Mouse (Mus musculus): ENCODE data around the gene A930033H14Rik.

Gene A930033H14Rik

GRCm38 (mm10) chr10:69212542-69213440 is at the start of gene A930033H14Rik:
TSS of gene A930033H14Rik (minus strand) at chr10:69213098.
- DNase-seq: peak; percentile 90

- peak; percentile 55 for DNase-seq
Measured at GRCm38 (mm10) chr10:69259929-69260328, 47.0 kb upstream of the A930033H14Rik start.

GRCm38 (mm10) chr10:69259161-69259560 is 46.3 kb upstream of the A930033H14Rik start:
- DNase-seq: no peak

GRCm38 (mm10) chr10:69258588-69258987 is 45.7 kb upstream of the A930033H14Rik start:
- DNase-seq: peak; percentile 84

- DNase-seq: no peak
Measured at GRCm38 (mm10) chr10:69257592-69258133, 44.8 kb upstream of the A930033H14Rik start.

DNA sequence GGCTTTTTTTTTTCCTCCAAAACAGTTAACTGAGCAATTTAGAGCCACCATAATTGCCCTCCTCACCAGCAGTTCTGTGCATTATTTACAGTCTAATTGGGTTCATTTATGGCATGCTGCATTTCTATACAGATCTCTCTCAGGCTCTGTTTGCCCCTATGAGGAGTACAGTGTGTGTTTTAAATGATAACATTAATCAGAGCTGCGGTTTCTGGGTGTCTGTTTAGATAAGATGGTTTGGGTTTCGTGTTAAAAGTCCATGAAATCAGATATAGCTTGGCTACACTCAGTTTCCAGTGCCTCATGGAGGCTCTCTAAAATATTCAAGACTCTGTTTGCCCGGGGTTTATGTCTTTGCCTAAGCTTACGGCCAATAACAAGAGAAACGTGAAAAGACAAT is 42.7 kb upstream of the A930033H14Rik start:
- DNase-seq: no peak

- DNase-seq: peak; percentile 89
Measured at GRCm38 (mm10) chr10:69254390-69254847, 41.5 kb upstream of the A930033H14Rik start.

DNA sequence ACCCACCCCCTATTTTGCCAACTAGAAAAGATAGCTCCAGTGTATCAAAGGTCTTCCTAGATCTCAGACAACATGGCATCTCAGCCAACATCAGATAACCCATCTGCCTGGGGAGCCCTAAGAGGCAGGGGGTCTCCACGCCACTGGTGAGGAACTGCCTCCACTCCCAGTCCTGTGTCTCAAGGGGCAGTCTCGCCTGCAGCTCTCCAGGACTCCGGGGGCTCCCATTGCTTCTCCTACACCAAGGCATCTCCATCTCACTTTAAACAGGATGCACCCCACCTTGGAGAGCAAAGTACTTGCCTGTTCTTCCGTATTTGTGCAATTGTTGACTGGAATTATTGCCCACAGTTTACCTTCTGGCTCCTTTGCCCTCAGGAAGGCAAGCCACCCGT is 40.8 kb upstream of the A930033H14Rik start:
- no peak for DNase-seq

DNA sequence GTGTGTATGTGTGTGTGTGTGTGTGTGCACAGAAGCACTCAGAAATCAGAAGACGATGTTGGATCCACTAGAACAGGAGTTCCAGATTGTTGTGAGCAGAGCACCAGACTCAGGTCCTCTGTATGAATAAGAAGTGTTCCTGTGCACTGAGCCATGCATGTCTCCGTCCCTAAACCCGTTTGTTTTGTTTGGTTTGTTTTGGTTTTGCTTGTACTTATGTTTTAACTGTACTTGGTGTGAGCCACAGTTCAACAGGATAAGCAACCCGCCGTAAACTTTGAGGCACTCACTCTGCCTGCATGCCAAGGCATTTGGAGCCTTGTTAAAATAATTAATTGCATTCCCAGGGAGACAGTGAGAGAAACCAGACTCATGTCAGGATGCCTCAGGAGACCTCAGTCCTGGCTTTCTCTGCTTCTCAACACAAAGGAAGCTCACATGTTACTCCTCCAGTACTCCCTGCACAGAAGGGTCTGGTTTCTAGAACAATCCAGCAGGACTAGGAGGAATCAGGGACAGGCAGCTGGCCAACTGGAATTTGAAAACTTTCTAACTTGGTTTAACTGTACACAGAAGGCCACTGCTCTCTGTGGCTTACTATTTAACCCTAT is 40.3 kb upstream of the A930033H14Rik start:
- DNase-seq: peak; percentile 72

DNA sequence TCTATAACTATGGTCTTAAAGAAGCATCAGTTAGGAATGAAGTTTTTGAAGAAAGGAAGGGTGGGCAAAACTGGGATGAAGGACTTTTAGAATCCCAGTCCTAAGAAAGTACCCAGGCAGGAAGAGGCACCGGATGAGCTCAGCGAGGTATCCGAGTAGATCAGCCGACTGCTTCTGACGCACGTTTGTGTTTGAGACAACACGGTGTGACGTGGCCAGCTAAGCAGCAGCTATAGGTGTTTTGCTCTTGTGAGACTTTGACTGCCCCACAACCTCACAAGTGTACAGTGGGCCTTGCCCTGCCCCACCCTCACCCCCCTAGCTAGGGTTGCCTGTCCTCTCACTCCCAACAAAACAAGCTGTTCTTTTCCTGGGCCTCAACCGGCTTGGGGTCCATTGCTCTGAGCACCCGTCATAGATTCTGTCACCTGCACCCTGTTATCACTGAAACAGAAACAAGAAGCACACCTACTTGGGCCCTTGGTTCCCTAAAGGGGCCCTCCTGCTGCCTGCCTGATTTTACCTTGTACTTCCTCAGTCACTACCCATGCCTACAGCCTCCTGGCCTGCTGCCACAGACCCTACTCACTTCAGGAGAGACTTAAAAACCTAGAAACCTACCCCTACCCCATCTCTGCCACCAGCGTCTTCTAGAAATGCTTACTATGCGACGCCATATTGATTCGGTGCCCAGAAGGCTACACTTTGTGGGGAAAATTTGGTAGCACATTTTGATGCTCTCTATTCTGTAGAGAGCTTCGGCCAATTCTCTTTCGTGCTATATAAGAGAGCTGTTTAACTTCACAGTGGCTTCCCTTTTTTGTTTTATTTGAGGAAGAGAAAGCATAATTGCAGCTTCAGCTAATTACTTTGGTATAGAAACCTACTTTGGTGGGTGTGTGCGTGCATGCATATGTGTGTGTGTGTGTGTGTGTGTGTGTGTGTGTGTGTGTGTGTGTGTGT is 39.5 kb upstream of the A930033H14Rik start:
- DNase-seq: peak; percentile 39

GRCm38 (mm10) chr10:69251254-69251653 is 38.4 kb upstream of the A930033H14Rik start:
- DNase-seq: no peak

GRCm38 (mm10) chr10:69248261-69249160 is 35.6 kb upstream of the A930033H14Rik start:
- peak; percentile 68 for DNase-seq

DNA sequence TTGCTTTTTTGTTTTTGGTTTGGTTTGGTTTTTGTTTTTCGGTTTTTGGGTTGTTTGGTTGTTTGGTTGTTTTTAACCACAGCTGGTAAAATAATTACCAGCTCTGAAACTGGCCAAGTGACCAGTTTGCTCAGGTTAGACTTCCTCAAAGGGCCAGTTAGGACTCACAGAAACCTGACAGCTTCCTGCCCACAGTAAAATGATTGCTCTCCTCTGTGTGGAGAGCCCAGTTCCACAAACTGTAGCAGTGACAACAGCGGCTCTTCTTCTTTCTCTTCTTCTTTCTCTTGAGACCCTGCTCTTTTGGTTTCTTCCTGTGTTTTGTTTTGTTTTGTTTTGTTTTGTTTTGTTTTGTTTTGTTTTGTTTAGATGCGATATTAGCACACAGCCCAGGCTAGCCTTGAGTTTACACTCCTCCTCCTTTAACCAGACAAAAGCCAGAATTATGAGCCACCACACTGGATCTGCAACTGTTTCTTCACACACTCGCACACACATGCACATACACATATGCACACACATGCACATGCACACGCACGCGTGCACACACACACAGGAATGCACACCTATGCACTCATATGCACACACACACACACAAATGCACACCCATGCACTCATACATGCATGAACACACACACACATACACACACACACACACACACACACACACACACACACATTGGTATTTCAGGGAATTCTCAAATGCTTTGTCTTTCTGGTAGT is 34.6 kb upstream of the A930033H14Rik start:
- no peak for DNase-seq

GRCm38 (mm10) chr10:69246762-69247161 is 33.9 kb upstream of the A930033H14Rik start:
- DNase-seq: no peak

- peak; percentile 45 for DNase-seq
Measured at GRCm38 (mm10) chr10:69245906-69246668, 33.2 kb upstream of the A930033H14Rik start.

- DNase-seq: no peak
Measured at GRCm38 (mm10) chr10:69245151-69245550, 32.3 kb upstream of the A930033H14Rik start.

DNA sequence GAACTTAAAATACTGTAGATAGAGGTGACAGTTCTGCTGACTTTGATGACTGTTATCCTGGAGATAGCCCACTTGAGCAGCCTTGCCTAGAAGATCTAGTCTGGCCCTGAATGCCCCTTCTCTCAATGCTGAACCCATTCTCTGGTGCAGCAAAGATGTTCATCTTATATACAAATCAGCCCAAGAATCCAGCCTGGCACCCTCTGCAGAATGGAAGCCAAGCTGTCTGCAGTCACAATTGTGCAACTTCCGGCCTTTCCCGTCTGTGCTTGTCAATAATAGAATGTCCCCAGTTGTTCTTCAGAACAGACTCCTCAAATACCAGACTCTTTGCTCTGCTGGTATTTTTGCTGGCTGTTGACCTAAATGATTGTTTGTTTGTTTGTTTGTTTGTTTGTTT is 27.6 kb upstream of the A930033H14Rik start:
- no peak for DNase-seq

DNA sequence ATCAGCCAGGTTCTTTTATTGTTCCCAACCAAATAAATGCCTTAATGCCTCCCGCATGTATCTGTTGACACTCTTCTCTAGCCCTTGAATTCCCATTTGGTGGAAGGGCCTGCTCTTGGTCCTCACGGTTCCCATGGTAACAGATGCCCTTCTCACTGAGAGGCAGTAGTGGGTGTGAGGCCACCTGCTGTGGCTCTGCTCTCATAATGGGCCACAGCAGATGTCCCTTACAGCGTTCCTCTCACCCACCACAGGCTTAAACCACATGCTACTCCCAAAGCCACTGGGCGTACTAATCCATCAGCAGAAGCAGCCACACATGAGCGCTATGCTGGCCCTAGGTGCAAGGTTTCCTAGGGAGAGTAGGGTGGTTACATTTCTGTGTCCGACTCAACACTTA is 25.4 kb upstream of the A930033H14Rik start:
- DNase-seq: no peak

GRCm38 (mm10) chr10:69237781-69238180 is 24.9 kb upstream of the A930033H14Rik start:
- no peak for DNase-seq

GRCm38 (mm10) chr10:69237185-69237584 is 24.3 kb upstream of the A930033H14Rik start:
- DNase-seq: no peak

Data from kidney, postnatal 10 days (tissue).